Comparison of ENCODE assay signal across 20 mouse cellular contexts in genomic region chr16:21351289-21351688, GRCm38 (mm10).
DNase-seq lines count a peak whose midpoint lies in the region; ATAC-seq and TF ChIP-seq lines count a peak whose summit lies in the region.
"Had no signal": no experiment of that assay in that cellular context is flagged by ENCODE, and none has a peak within 500 bp of the region (broad histone marks: within the 10 kb centered on the region; RNA-seq: fewer than 3 reads in every experiment).

No protein-coding gene starts in this region.

- in situ Hi-C loops in CH12.LX (cut with MboI; ENCODE audit: low pct_ligation_motif_present, low pct_unique_long_range_greater_than_20kb, low sequenced_read_pairs): loop anchor here (25.0 kb wide), 1 partner anchor 439 kb away; no protein-coding TSS in a partner anchor

- no peaks in the 10 kb centered on the region for H3K79me2 ChIP-seq in CH12.LX (replicated peaks; ENCODE audit: control insufficient read depth, extremely low read depth, insufficient read depth, poor library complexity, severe bottlenecking)

- WGBS in midbrain, embryonic 11.5 days: 85% methylated on average over 3 of the region's 3 CpGs

- TF ChIP-seq CTCF in CH12.LX (conservative IDR thresholded peaks at IDR 0.05 in 1 of 2, IDR thresholded peaks at IDR 0.05 in 1 of 2; ENCODE audit: low read depth in 2 of 2, low read length in 2 of 2): no peak

- peaks cover 2% of the 10 kb centered on the region for H3K27me3 ChIP-seq in CH12.LX (replicated peaks)
- H3K27me3 ChIP-seq in midbrain, embryonic 11.5 days (ENCODE audit: control insufficient read depth, insufficient read depth, low read length): no peaks in the 10 kb centered on the region
- H3K27me3 ChIP-seq: Patski had no signal

- dilution Hi-C loops in CH12.LX (cut with MboI; ENCODE audit: extremely low pct_ligation_motif_present, extremely low pct_unique_long_range_greater_than_20kb, low sequenced_read_pairs): no loop called here

- H3K4me1 ChIP-seq in CH12.LX (ENCODE audit: control insufficient read depth in 1 of 2, insufficient read depth in 2 of 2): peaks cover 3 to 44% of the 10 kb centered on the region in 2 experiments
- H3K4me1 ChIP-seq in midbrain, embryonic 11.5 days (ENCODE audit: control insufficient read depth, insufficient read depth, low read length): peaks cover 5% of the 10 kb centered on the region; the same call in 1 of the 2 replicates

- H3K4me2 ChIP-seq in CH12.LX (ENCODE audit: insufficient read depth, low read depth, poor library complexity, severe bottlenecking): no peak overlapping the region
- no peak overlapping the region for H3K4me2 ChIP-seq in midbrain, embryonic 11.5 days

- TF ChIP-seq EP300 in CH12.LX (IDR thresholded peaks at IDR 0.05; ENCODE audit: low read length): peak; percentile 70

- no peak overlapping the region for H3K27ac ChIP-seq in CH12.LX (ENCODE audit: insufficient read depth, low read depth)
- no peak overlapping the region for H3K27ac ChIP-seq in midbrain, embryonic 11.5 days (ENCODE audit: low read depth, low read length)

- ATAC-seq in midbrain, embryonic 11.5 days (ENCODE audit: low FRiP score): no peak
- ATAC-seq: activated CD4-positive, CD25-positive, alpha-beta regulatory T cell, adult 4 months; CD4-positive, CD25-positive, alpha-beta regulatory T cell, adult 4 months; Patski had no signal

- peak; percentile 88 for DNase-seq in A20 (ENCODE audit: low read depth, low spot score)
- peak; percentile 72 for DNase-seq in CH12.LX (ENCODE audit: extremely low read depth)
- no peak for DNase-seq in midbrain, embryonic 11.5 days (ENCODE audit: low spot score, missing footprints)
- DNase-seq in kidney, adult 8-10 months: no peak
- DNase-seq: adrenal gland, adult 2 months; adrenal gland, adult 8-10 months; adrenal gland, postnatal 10 days; adrenal gland, postnatal 14 days; adrenal gland, postnatal 25 days; adrenal gland, postnatal 36 days; B cell, adult 2 months; cerebellum, adult 11 months; cerebellum, adult 11-12 months; cerebellum, adult 18-20 months; cerebellum, adult 2 months; cerebellum, adult 8-10 months had no signal

- H3K4me3 ChIP-seq in CH12.LX (replicated peaks in 1 of 3; ENCODE audit: low read depth in 2 of 3, low read length in 2 of 3, poor library complexity in 1 of 3): no peak overlapping the region
- H3K4me3 ChIP-seq in midbrain, embryonic 11.5 days (ENCODE audit: low read depth, low read length): no peak overlapping the region

- no peak for TF ChIP-seq RAD21 in CH12.LX (IDR thresholded peaks at IDR 0.05; ENCODE audit: low read depth, low read length)

- H3K36me3 ChIP-seq in CH12.LX (replicated peaks in 1 of 2; ENCODE audit: control insufficient read depth in 1 of 2, insufficient read depth in 1 of 2, low read length in 1 of 2): no peaks in the 10 kb centered on the region
- H3K36me3 ChIP-seq in midbrain, embryonic 11.5 days (ENCODE audit: control insufficient read depth, insufficient read depth, low read length): no peaks in the 10 kb centered on the region
- H3K36me3 ChIP-seq: G1E had no signal

- no peak overlapping the region for H3K9ac ChIP-seq in CH12.LX (ENCODE audit: insufficient read depth, low read depth)
- no peak overlapping the region for H3K9ac ChIP-seq in midbrain, embryonic 11.5 days (ENCODE audit: low read length)

- H3K9me3 ChIP-seq in CH12.LX (replicated peaks; ENCODE audit: low read length): peaks cover 2% of the 10 kb centered on the region
- no peaks in the 10 kb centered on the region for H3K9me3 ChIP-seq in midbrain, embryonic 11.5 days (ENCODE audit: control insufficient read depth, low read length)

- no peak for TF ChIP-seq POLR2A in CH12.LX (IDR thresholded peaks at IDR 0.05; ENCODE audit: low read depth, low read length)

TF ChIP-seq in CH12.LX, 34 proteins besides CTCF, POLR2A, EP300 and RAD21:
- no peak for TF ChIP-seq CHD2 (IDR thresholded peaks at IDR 0.05; ENCODE audit: low read length)
- TF ChIP-seq MAX (IDR thresholded peaks at IDR 0.05; ENCODE audit: low read length): no peak
- TF ChIP-seq NELFE (IDR thresholded peaks at IDR 0.05; ENCODE audit: low read depth, low read length): no peak
- no peak for TF ChIP-seq MXI1 (IDR thresholded peaks at IDR 0.05; ENCODE audit: low read depth, low read length)
- no peak for TF ChIP-seq USF2 (conservative IDR thresholded peaks at IDR 0.05; ENCODE audit: low read depth, low read length)
- TF ChIP-seq ZC3H11A (IDR thresholded peaks at IDR 0.05; ENCODE audit: low read depth, low read length): no peak
- no peak for TF ChIP-seq MAZ (IDR thresholded peaks at IDR 0.05; ENCODE audit: low read depth, low read length)
- no peak for TF ChIP-seq ELF1 (IDR thresholded peaks at IDR 0.05; ENCODE audit: low read depth, low read length)
- no peak for TF ChIP-seq USF1 (IDR thresholded peaks at IDR 0.05; ENCODE audit: low read depth, low read length)
- TF ChIP-seq SMC3 (IDR thresholded peaks at IDR 0.05; ENCODE audit: low read depth, low read length): no peak
- no peak for TF ChIP-seq TCF12 (IDR thresholded peaks at IDR 0.05; ENCODE audit: low read depth, low read length)
- TF ChIP-seq MEF2A (IDR thresholded peaks at IDR 0.05; ENCODE audit: borderline replicate concordance, low read depth, low read length): no peak
- TF ChIP-seq JUN (IDR thresholded peaks at IDR 0.05; ENCODE audit: insufficient read depth, low read depth, low read length): peak; percentile 35; the same call in 1 of the 2 replicates
- no peak for TF ChIP-seq BHLHE40 (IDR thresholded peaks at IDR 0.05; ENCODE audit: low read depth, low read length)
- peak; percentile 76 for TF ChIP-seq JUND (conservative IDR thresholded peaks at IDR 0.05; ENCODE audit: low read depth, low read length)
- TF ChIP-seq NRF1 (IDR thresholded peaks at IDR 0.05; ENCODE audit: low read depth, low read length): no peak
- peak; percentile 25; the same call in 1 of the 2 replicates for TF ChIP-seq ETS1 (conservative IDR thresholded peaks at IDR 0.05; ENCODE audit: low read depth, low read length)
- TF ChIP-seq IRF4 (IDR thresholded peaks at IDR 0.05; ENCODE audit: low read depth, low read length): peak; percentile 88
- TF ChIP-seq ZNF384 (IDR thresholded peaks at IDR 0.05; ENCODE audit: low read depth, low read length): peak; percentile 76
- TF ChIP-seq MYC (IDR thresholded peaks at IDR 0.05; ENCODE audit: low read depth, low read length): no peak
- TF ChIP-seq E2F4 (IDR thresholded peaks at IDR 0.05; ENCODE audit: insufficient replicate concordance, low read depth, low read length): no peak
TF ChIP-seq in CH12.LX: peak in this region for 5.

Comparison
In these comparisons a context has a peak if more than half of its experiments do, and no peak if none do; other contexts are left out.
1. DNase-seq: peak in A20 (single experiment) and CH12.LX (single experiment); none in midbrain, embryonic 11.5 days (single experiment) and kidney, adult 8-10 months (0 of 2).